Mouse (Mus musculus) lung, postnatal 0 days (tissue): ENCODE data around the gene Bmp8b.

Experiments
- CTCF ChIP-seq: IDR thresholded peaks from 2 replicates; pipeline ENCODE4 v1.5.1; 2016; ENCODE audit warnings: antibody characterized with exemption, mild to moderate bottlenecking
- EP300 ChIP-seq: IDR thresholded peaks from 2 replicates; pipeline ENCODE4 v1.6.1; 2016; ENCODE audit warnings: antibody characterized with exemption, mild to moderate bottlenecking, control low read depth

- TF ChIP-seq CTCF, result no peak
- no peak for TF ChIP-seq EP300
Measured at GRCm38 (mm10) chr4:123121286-123121685, 16.3 kb downstream of the Bmp8b start.
